Mouse (Mus musculus): Measurements from ENCODE around the gene Fam71f2.

DNA sequence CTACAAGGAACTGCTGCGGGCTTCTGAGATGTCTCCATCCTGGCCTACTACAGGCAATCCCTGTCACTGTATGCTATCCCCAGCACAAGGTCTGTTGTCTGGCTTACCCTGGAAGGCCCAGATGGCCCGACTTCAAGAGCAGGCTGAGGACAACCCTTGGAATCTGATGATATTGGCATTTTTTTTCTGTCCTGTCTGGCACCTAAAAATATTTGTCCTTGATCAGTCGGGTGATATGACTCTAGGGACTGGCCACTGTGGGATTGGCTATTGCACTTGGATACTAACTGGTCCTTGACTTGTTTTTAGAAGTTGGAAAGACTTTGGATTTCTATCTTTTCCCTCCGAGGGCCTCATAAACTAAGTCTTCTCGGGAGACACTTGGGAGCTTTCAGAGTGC is 17.6 kb upstream of the Fam71f2 start:
- TF ChIP-seq CTCF (IDR thresholded peaks at IDR 0.05; ENCODE audit: control insufficient read depth, insufficient read depth, low read length) (no peak), POLR2A (IDR thresholded peaks at IDR 0.05; ENCODE audit: borderline replicate concordance, control insufficient read depth, low read depth, low read length) (no peak)

Data from bone marrow, adult 2 months (tissue).